Mouse (Mus musculus) limb, embryonic 13.5 days (tissue): ENCODE measurements at regions not wholly inside any gene's neighbourhood (a gene's known extent, or its start where the extent isn't known, plus 50 kb on each side); places are given as distances from the start of the nearest gene placed in this dataset.

Experiments
- ATAC-seq: fragments of 200-750 bp; cut with Nextera tagmentation; 2 replicates; pipeline ENCODE4 v1.8.0; 2017; ENCODE audit warnings: low read depth, moderate number of reproducible peaks, moderate TSS enrichment; ENCODE audit not compliant: low FRiP score
- H3K27ac ChIP-seq: fragments of 300-500 bp; sonication (generic); 2 replicates; pipeline ENCODE4 v1.5.1; 2015; ENCODE audit warnings: inconsistent platforms, mild to moderate bottlenecking, moderate library complexity
- H3K27me3 ChIP-seq: fragments of 300-500 bp; sonication (generic); 2 replicates; pipeline ENCODE4 v1.6.1; 2015; ENCODE audit warnings: mild to moderate bottlenecking, inconsistent platforms
- H3K36me3 ChIP-seq: fragments of 300-500 bp; sonication (generic); 2 replicates; pipeline ENCODE4 v1.6.1; 2015; ENCODE audit warnings: inconsistent platforms, mild to moderate bottlenecking, moderate library complexity
- H3K4me1 ChIP-seq: fragments of 300-500 bp; sonication (generic); 2 replicates; pipeline ENCODE4 v1.6.1; 2015; ENCODE audit warnings: inconsistent platforms
- H3K4me2 ChIP-seq: fragments of 300-500 bp; sonication (generic); replicated peaks from 2 replicates; pipeline ENCODE4 v1.6.1; 2015; ENCODE audit warnings: inconsistent platforms, mild to moderate bottlenecking, moderate library complexity
- H3K4me3 ChIP-seq: fragments of 300-500 bp; sonication (generic); 2 replicates; pipeline ENCODE4 v1.5.1; 2015; ENCODE audit warnings: moderate library complexity, mild to moderate bottlenecking, inconsistent platforms
- H3K9ac ChIP-seq: fragments of 300-500 bp; sonication (generic); 2 replicates; pipeline ENCODE4 v1.6.1; 2015; ENCODE audit warnings: mild to moderate bottlenecking, inconsistent platforms
- H3K9me3 ChIP-seq: fragments of 300-500 bp; sonication (generic); 2 replicates; pipeline ENCODE4 v1.6.1; 2016; ENCODE audit warnings: inconsistent platforms
- WGBS: fragments of 180-500 bp; shearing (Covaris S2); methylation state at CpG from one replicate; pipeline ENCODE4 v1.1.7; 2015; 5-methylcytosine and 5-hydroxymethylcytosine counted together

GRCm38 (mm10) chr10:126470838-126471491 is 430.2 kb downstream of the Atp23 start:
- no peak for ATAC-seq
- Histone ChIP-seq H3K27ac (no peak overlapping the region), H3K4me1 (no peaks in the 10 kb centered on the region), H3K9me3 (peaks cover 5% of the 10 kb centered on the region; the same call in 1 of the 2 replicates), H3K4me3 (no peak overlapping the region), H3K27me3 (no peaks in the 10 kb centered on the region), H3K4me2 (no peak overlapping the region), H3K9ac (no peak overlapping the region), H3K36me3 (no peaks in the 10 kb centered on the region)
- WGBS, result 56% methylated on average over 4 of the region's 4 CpGs

- no peak overlapping the region for H3K4me3 ChIP-seq
- no peaks in the 10 kb centered on the region for H3K4me1 ChIP-seq
- no peak overlapping the region for H3K27ac ChIP-seq
- H3K9me3 ChIP-seq, result no peaks in the 10 kb centered on the region; the same call in 1 of the 2 replicates
- no peak overlapping the region for H3K9ac ChIP-seq
- ATAC-seq, result no peak; the same call in 1 of the 2 replicates
- no peaks in the 10 kb centered on the region for H3K27me3 ChIP-seq
- WGBS, result 78% methylated on average over 1 of the region's 1 CpGs
- no peaks in the 10 kb centered on the region for H3K36me3 ChIP-seq
- no peak overlapping the region for H3K4me2 ChIP-seq
Measured at GRCm38 (mm10) chr10:126462770-126463169, 438.4 kb downstream of the Atp23 start.

- Histone ChIP-seq H3K9ac (no peak overlapping the region), H3K9me3 (no peaks in the 10 kb centered on the region; the same call in 1 of the 2 replicates), H3K27me3 (no peaks in the 10 kb centered on the region), H3K4me2 (no peak overlapping the region), H3K27ac (no peak overlapping the region), H3K36me3 (no peaks in the 10 kb centered on the region), H3K4me1 (no peaks in the 10 kb centered on the region), H3K4me3 (no peak overlapping the region)
- no peak for ATAC-seq
- 79% methylated on average over 5 of the region's 5 CpGs for WGBS
Measured at GRCm38 (mm10) chr10:126458523-126458922, 442.6 kb downstream of the Atp23 start.

DNA sequence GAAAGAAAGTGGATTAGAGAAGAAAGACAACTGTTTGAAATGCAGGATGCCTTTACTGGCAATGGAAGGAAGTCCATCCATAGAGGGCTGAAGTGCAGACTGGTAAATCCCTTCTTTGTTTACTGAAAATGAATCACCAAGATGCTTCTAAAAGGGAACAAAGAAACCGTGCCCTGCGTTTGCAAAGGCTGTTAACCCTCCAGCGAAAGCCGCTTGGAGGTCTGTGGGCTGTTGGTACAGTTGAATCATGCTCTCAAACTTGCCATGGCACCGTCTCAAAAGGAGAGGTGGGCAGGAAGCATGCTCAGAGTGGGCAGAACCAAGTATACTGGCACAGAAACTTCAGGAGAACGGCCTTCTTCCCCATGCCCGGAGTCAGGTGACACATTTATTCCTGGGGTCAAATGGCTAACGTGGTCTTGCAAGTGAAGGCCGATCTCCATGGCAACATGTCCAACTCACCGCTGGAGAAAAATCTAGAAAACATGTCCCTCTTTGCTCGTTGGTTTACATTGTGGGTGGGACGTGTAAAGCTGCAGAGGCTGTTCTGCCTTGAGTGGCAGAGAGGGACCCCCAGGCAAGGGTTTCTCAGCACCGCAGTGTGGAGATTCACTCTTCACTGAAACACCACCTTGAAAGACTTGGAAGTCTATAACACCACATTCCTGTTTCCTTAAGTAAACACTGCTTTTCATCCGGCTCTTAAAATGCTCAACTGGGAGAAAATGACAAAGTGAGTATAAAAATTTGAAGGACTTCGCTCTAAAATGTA is 448.2 kb downstream of the Atp23 start:
- Histone ChIP-seq H3K9ac (no peak overlapping the region), H3K27me3 (no peaks in the 10 kb centered on the region), H3K4me3 (no peak overlapping the region), H3K9me3 (no peaks in the 10 kb centered on the region; the same call in 1 of the 2 replicates), H3K27ac (no peak overlapping the region), H3K4me2 (no peak overlapping the region), H3K36me3 (no peaks in the 10 kb centered on the region), H3K4me1 (no peaks in the 10 kb centered on the region)
- WGBS, result 80% methylated on average over 15 of the region's 15 CpGs
- ATAC-seq, result no peak

DNA sequence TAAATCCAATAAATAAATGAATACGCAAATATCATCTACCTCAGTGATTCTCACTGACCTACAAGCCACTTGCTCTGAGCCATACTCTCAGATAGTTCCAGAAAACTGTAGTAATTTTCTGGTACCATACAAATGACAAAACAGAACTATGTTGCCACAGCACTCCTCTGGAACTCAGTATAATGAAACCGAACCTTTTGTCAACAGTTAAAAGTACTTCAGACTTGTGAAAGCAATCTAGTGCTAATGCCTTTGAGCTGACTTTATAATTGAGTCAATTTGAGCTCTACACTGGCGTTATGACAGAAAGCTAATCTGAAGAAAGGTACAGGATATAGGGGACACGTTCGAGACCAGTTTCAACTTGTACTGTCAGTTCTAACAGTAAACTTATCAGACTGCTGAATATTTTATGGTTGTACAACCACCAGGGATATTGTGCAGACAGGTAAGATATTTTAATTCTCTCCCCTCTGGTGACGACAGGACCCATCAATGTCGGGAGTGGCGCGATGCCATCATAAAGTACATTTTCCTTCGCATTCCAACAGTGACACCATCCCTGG is 449.0 kb downstream of the Atp23 start:
- Histone ChIP-seq H3K4me2 (no peak overlapping the region), H3K27me3 (no peaks in the 10 kb centered on the region), H3K9me3 (no peaks in the 10 kb centered on the region; the same call in 1 of the 2 replicates), H3K9ac (no peak overlapping the region), H3K4me1 (no peaks in the 10 kb centered on the region), H3K36me3 (no peaks in the 10 kb centered on the region), H3K27ac (no peak overlapping the region), H3K4me3 (no peak overlapping the region)
- ATAC-seq, result no peak
- WGBS, result 86% methylated on average over 10 of the region's 10 CpGs

GRCm38 (mm10) chr10:126431222-126431621 is 465.3 kb downstream of the Lrig3 start:
- Histone ChIP-seq H3K27ac (no peak overlapping the region), H3K9me3 (no peaks in the 10 kb centered on the region), H3K27me3 (no peaks in the 10 kb centered on the region), H3K9ac (no peak overlapping the region), H3K4me2 (no peak overlapping the region), H3K36me3 (no peaks in the 10 kb centered on the region), H3K4me3 (no peak overlapping the region), H3K4me1 (no peaks in the 10 kb centered on the region)
- ATAC-seq, result no peak

- WGBS, result 87% methylated on average over 8 of the region's 8 CpGs
- Histone ChIP-seq H3K9me3 (no peaks in the 10 kb centered on the region), H3K4me3 (no peak overlapping the region), H3K9ac (no peak overlapping the region), H3K4me1 (no peaks in the 10 kb centered on the region), H3K27ac (no peak overlapping the region), H3K27me3 (no peaks in the 10 kb centered on the region), H3K4me2 (no peak overlapping the region), H3K36me3 (no peaks in the 10 kb centered on the region)
- ATAC-seq, result no peak
Measured at GRCm38 (mm10) chr10:126430346-126430745, 464.4 kb downstream of the Lrig3 start.

- no peak for ATAC-seq
- no peak overlapping the region for H3K27ac ChIP-seq
- no peak overlapping the region for H3K9ac ChIP-seq
- no peak overlapping the region for H3K4me2 ChIP-seq
- H3K4me3 ChIP-seq, result no peak overlapping the region
- no peaks in the 10 kb centered on the region for H3K27me3 ChIP-seq
- H3K4me1 ChIP-seq, result no peaks in the 10 kb centered on the region
- 85% methylated on average over 1 of the region's 1 CpGs for WGBS
- no peaks in the 10 kb centered on the region for H3K9me3 ChIP-seq
- H3K36me3 ChIP-seq, result no peaks in the 10 kb centered on the region
Measured at GRCm38 (mm10) chr10:126429502-126429901, 463.5 kb downstream of the Lrig3 start.

DNA sequence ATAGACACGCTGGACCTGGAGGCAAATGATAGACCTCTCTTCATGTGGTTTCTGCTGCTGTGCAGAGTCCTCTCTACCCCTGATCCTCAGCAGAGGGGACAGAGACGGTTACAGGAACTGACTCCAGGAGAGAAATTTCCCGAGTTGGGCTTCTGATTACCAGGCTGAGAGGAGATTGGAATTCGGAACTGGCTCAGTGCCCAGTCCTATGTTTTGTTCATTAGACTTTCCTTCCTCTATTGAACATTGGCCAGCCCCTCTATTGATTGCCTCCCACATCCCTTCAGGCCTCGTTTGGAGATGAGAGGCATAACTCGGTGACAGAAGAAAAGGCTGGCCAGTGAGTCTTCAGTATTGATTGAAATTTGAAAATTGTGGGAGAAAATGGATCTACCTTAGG is 456.1 kb downstream of the Lrig3 start:
- H3K9ac ChIP-seq, result no peak overlapping the region
- no peak overlapping the region for H3K4me2 ChIP-seq
- no peak overlapping the region for H3K27ac ChIP-seq
- ATAC-seq, result no peak
- 52% methylated on average over 6 of the region's 6 CpGs for WGBS
- H3K36me3 ChIP-seq, result no peaks in the 10 kb centered on the region
- H3K27me3 ChIP-seq, result no peaks in the 10 kb centered on the region
- H3K4me1 ChIP-seq, result peaks cover 4% of the 10 kb centered on the region; the same call in 1 of the 2 replicates
- no peaks in the 10 kb centered on the region for H3K9me3 ChIP-seq
- no peak overlapping the region for H3K4me3 ChIP-seq

GRCm38 (mm10) chr10:126413786-126414185 is 447.8 kb downstream of the Lrig3 start:
- no peak overlapping the region for H3K4me2 ChIP-seq
- H3K36me3 ChIP-seq, result no peaks in the 10 kb centered on the region
- H3K9ac ChIP-seq, result no peak overlapping the region
- WGBS, result 42% methylated on average over 7 of the region's 7 CpGs
- H3K27me3 ChIP-seq, result no peaks in the 10 kb centered on the region
- H3K27ac ChIP-seq, result no peak overlapping the region
- no peaks in the 10 kb centered on the region for H3K4me1 ChIP-seq
- no peak overlapping the region for H3K4me3 ChIP-seq
- H3K9me3 ChIP-seq, result peaks cover 4% of the 10 kb centered on the region; the same call in 1 of the 2 replicates
- no peak for ATAC-seq

- Histone ChIP-seq H3K4me3 (no peak overlapping the region), H3K9ac (no peak overlapping the region)
- 93% methylated on average over 1 of the region's 3 CpGs for WGBS
Measured at GRCm38 (mm10) chr10:126392235-126392634, 426.3 kb downstream of the Lrig3 start.

DNA sequence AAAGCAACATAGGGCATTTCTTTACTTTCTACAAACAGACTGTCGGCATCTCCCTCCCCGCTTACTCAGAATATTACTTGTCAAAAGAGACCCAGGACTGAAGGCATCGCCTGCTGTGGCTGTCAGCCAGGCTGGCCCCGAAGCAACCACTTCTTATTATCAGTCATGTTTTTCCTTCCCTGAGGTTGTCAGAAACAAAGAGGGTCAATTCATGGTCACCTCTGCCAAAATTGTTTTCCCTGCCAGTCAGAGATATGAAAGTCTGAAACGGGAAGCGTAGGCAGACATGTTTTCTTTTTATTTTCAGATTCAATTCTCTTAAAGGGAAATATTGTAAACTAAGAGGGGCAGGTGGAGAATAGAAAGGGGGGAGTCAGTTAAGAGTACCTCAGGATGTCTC is 425.8 kb downstream of the Lrig3 start:
- no peak overlapping the region for H3K4me3 ChIP-seq
- no peak overlapping the region for H3K4me2 ChIP-seq
- H3K4me1 ChIP-seq, result no peaks in the 10 kb centered on the region
- WGBS, result 86% methylated on average over 6 of the region's 6 CpGs
- H3K27ac ChIP-seq, result no peak overlapping the region
- H3K9me3 ChIP-seq, result no peaks in the 10 kb centered on the region
- no peak overlapping the region for H3K9ac ChIP-seq
- H3K36me3 ChIP-seq, result no peaks in the 10 kb centered on the region
- no peak for ATAC-seq
- H3K27me3 ChIP-seq, result no peaks in the 10 kb centered on the region

More at GRCm38 (mm10) chr10:126392235-126392634, 426.3 kb downstream of the Lrig3 start:
- H3K9me3 ChIP-seq, result no peaks in the 10 kb centered on the region
- H3K4me2 ChIP-seq, result no peak overlapping the region
- no peak overlapping the region for H3K27ac ChIP-seq
- H3K27me3 ChIP-seq, result no peaks in the 10 kb centered on the region
- no peaks in the 10 kb centered on the region for H3K36me3 ChIP-seq
- ATAC-seq, result no peak
- no peaks in the 10 kb centered on the region for H3K4me1 ChIP-seq
